Mouse (Mus musculus): ENCODE data around the gene Arhgef3.

DNA sequence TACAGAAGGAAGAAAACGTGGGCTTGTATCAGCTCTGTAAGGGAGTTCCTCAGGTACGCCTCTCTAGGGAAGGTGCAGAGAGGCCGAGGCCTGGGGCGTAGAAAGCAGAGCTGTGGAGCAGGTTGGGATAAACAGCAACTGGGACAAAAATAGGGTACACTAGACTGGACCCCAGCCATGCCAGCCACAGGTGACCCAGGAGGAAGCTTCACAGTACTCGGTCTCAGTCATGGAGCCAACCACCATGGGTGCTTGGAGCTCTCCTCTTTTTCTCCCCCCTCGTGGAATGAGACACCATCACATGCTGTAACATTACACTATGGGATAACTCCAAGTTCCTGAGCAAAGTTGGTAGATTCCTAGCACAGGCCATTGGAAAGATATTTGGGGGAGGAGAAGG is 201.0 kb downstream of the Arhgef3 start:
- TF ChIP-seq EP300 (IDR thresholded peaks at IDR 0.05; ENCODE audit: insufficient read depth, low read depth, low read length) (no peak), CTCF (IDR thresholded peaks at IDR 0.05) (no peak), POLR2A (IDR thresholded peaks at IDR 0.05; ENCODE audit: insufficient read depth, low read depth, low read length) (no peak)

All from heart, adult 2 months (tissue).